In genomic region chr9:116489273-116489672, GRCm38 (mm10) we compare ENCODE assay signal across 9 mouse cellular contexts.
A peak's percentile ranks its signal among the peaks of the same experiment; 100 is the strongest.
DNase-seq lines count a peak whose midpoint lies in the region; ATAC-seq and TF ChIP-seq lines count a peak whose summit lies in the region.
"Had no signal": no experiment of that assay in that cellular context is flagged by ENCODE, and none has a peak within 500 bp of the region (broad histone marks: within the 10 kb centered on the region; RNA-seq: fewer than 3 reads in every experiment).

No protein-coding gene starts in this region.

- 79% methylated on average over 5 of the region's 5 CpGs for WGBS in midbrain, postnatal 0 days
- WGBS in midbrain, embryonic 15.5 days, result 76% methylated on average over 5 of the region's 5 CpGs
- 65% methylated on average over 5 of the region's 5 CpGs for WGBS in hindbrain, embryonic 15.5 days
- WGBS in stomach, embryonic 15.5 days, result 80% methylated on average over 5 of the region's 5 CpGs
- WGBS in kidney, embryonic 16.5 days, result 81% methylated on average over 5 of the region's 5 CpGs

- no peak; the same call in 1 of the 2 replicates for ATAC-seq in midbrain, postnatal 0 days (ENCODE audit: low FRiP score)
- no peak for ATAC-seq in midbrain, embryonic 15.5 days (replicated peaks)
- peak; percentile 68; the same call in 1 of the 2 replicates for ATAC-seq in hindbrain, embryonic 15.5 days (ENCODE audit: low FRiP score, low read depth)
- ATAC-seq in stomach, embryonic 15.5 days (ENCODE audit: insufficient read depth, low FRiP score, low read depth), result peak; percentile 35; the same call in 1 of the 2 replicates
- no peak for ATAC-seq in kidney, embryonic 16.5 days (ENCODE audit: low FRiP score, low TSS enrichment)

- H3K4me2 ChIP-seq in midbrain, postnatal 0 days (ENCODE audit: low read depth, low read length, poor library complexity, severe bottlenecking), result no peak overlapping the region
- H3K4me2 ChIP-seq in midbrain, embryonic 15.5 days, result no peak overlapping the region
- no peak overlapping the region for H3K4me2 ChIP-seq in hindbrain, embryonic 15.5 days
- H3K4me2 ChIP-seq in stomach, embryonic 15.5 days, result no peak overlapping the region
- no peak overlapping the region for H3K4me2 ChIP-seq in kidney, embryonic 16.5 days (replicated peaks; ENCODE audit: low read depth, low read length)

- no peak overlapping the region for H3K27ac ChIP-seq in midbrain, postnatal 0 days (ENCODE audit: low read depth, low read length)
- H3K27ac ChIP-seq in midbrain, embryonic 15.5 days, result no peak overlapping the region
- H3K27ac ChIP-seq in hindbrain, embryonic 15.5 days (replicated peaks), result 0 out of 2 replicates have a peak overlapping the region, but pooled peaks have one; percentile 35
- no peak overlapping the region for H3K27ac ChIP-seq in stomach, embryonic 15.5 days
- no peak overlapping the region for H3K27ac ChIP-seq in kidney, embryonic 16.5 days (ENCODE audit: low read length)

- H3K9ac ChIP-seq in midbrain, postnatal 0 days (replicated peaks; ENCODE audit: low read length, poor library complexity, severe bottlenecking), result no peak overlapping the region
- H3K9ac ChIP-seq in midbrain, embryonic 15.5 days, result no peak overlapping the region
- H3K9ac ChIP-seq in hindbrain, embryonic 15.5 days, result no peak overlapping the region
- no peak overlapping the region for H3K9ac ChIP-seq in stomach, embryonic 15.5 days
- no peak overlapping the region for H3K9ac ChIP-seq in kidney, embryonic 16.5 days (replicated peaks; ENCODE audit: low read length)

- no peaks in the 10 kb centered on the region for H3K4me1 ChIP-seq in midbrain, postnatal 0 days (ENCODE audit: insufficient read depth, low read length)
- H3K4me1 ChIP-seq in midbrain, embryonic 15.5 days, result no peaks in the 10 kb centered on the region
- H3K4me1 ChIP-seq in hindbrain, embryonic 15.5 days (replicated peaks), result peaks cover 4% of the 10 kb centered on the region; the same call in 1 of the 2 replicates
- H3K4me1 ChIP-seq in stomach, embryonic 15.5 days, result no peaks in the 10 kb centered on the region
- H3K4me1 ChIP-seq in kidney, embryonic 16.5 days (ENCODE audit: insufficient read depth, low read length), result no peaks in the 10 kb centered on the region

- H3K9me3 ChIP-seq in midbrain, postnatal 0 days (ENCODE audit: low read length), result no peaks in the 10 kb centered on the region
- H3K9me3 ChIP-seq in midbrain, embryonic 15.5 days, result no peaks in the 10 kb centered on the region
- H3K9me3 ChIP-seq in hindbrain, embryonic 15.5 days, result no peaks in the 10 kb centered on the region
- H3K9me3 ChIP-seq in stomach, embryonic 15.5 days, result no peaks in the 10 kb centered on the region
- H3K9me3 ChIP-seq in kidney, embryonic 16.5 days (ENCODE audit: low read length), result peaks cover 13% of the 10 kb centered on the region; the same call in 1 of the 2 replicates

- H3K4me3 ChIP-seq in midbrain, postnatal 0 days (ENCODE audit: low read depth, low read length), result no peak overlapping the region
- no peak overlapping the region for H3K4me3 ChIP-seq in midbrain, embryonic 15.5 days
- H3K4me3 ChIP-seq in hindbrain, embryonic 15.5 days, result no peak overlapping the region
- no peak overlapping the region for H3K4me3 ChIP-seq in stomach, embryonic 15.5 days (replicated peaks)
- H3K4me3 ChIP-seq in kidney, embryonic 16.5 days (ENCODE audit: low read length), result no peak overlapping the region

- no peaks in the 10 kb centered on the region for H3K36me3 ChIP-seq in midbrain, postnatal 0 days (ENCODE audit: insufficient read depth, low read length)
- H3K36me3 ChIP-seq in midbrain, embryonic 15.5 days (replicated peaks), result no peaks in the 10 kb centered on the region
- H3K36me3 ChIP-seq in hindbrain, embryonic 15.5 days, result no peaks in the 10 kb centered on the region
- H3K36me3 ChIP-seq in stomach, embryonic 15.5 days, result no peaks in the 10 kb centered on the region
- H3K36me3 ChIP-seq in kidney, embryonic 16.5 days (ENCODE audit: insufficient read depth, low read length), result no peaks in the 10 kb centered on the region

- DNase-seq in gastrocnemius, postnatal 25 days, result peak; percentile 27
- no peak for DNase-seq in gastrocnemius, postnatal 10 days
- peak; percentile 72 for DNase-seq in midbrain, postnatal 0 days (ENCODE audit: low spot score)
- DNase-seq in urinary bladder, postnatal 10 days (ENCODE audit: low spot score), result no peak
- DNase-seq: adrenal gland, adult 8-10 months had no signal

- no peak for TF ChIP-seq CTCF in midbrain, postnatal 0 days (IDR thresholded peaks at IDR 0.05)

- no peaks in the 10 kb centered on the region for H3K27me3 ChIP-seq in midbrain, postnatal 0 days (ENCODE audit: insufficient read depth, low read length)
- H3K27me3 ChIP-seq in midbrain, embryonic 15.5 days (replicated peaks), result no peaks in the 10 kb centered on the region
- no peaks in the 10 kb centered on the region for H3K27me3 ChIP-seq in hindbrain, embryonic 15.5 days
- H3K27me3 ChIP-seq in stomach, embryonic 15.5 days (replicated peaks), result no peaks in the 10 kb centered on the region
- no peaks in the 10 kb centered on the region for H3K27me3 ChIP-seq in kidney, embryonic 16.5 days (ENCODE audit: insufficient read depth, low read length)

Comparison
In these comparisons a context has a peak if more than half of its experiments do, and no peak if none do; other contexts are left out.
1. DNase-seq: peak in gastrocnemius, postnatal 25 days (single experiment) and midbrain, postnatal 0 days (single experiment); none in gastrocnemius, postnatal 10 days (single experiment) and urinary bladder, postnatal 10 days (single experiment).
2. ATAC-seq: peak in hindbrain, embryonic 15.5 days (single experiment) and stomach, embryonic 15.5 days (single experiment); none in midbrain, postnatal 0 days (single experiment), midbrain, embryonic 15.5 days (single experiment) and kidney, embryonic 16.5 days (single experiment).